Mouse (Mus musculus): ENCODE results near the gene 4931429L15Rik.

Gene 4931429L15Rik

GRCm38 (mm10) chr9:46256658-46257385 is 63.0 kb downstream of the 4931429L15Rik start:
- no peak for DNase-seq

GRCm38 (mm10) chr9:46256177-46256576 is 63.6 kb downstream of the 4931429L15Rik start:
- no peak for DNase-seq
